Mouse (Mus musculus) cerebellum, adult 2 months (tissue): ENCODE data around the gene Cep78. TPM values are rescaled to one million over a fixed set of nuclear protein-coding genes. Genes with fewer than 3 reads are reported as not detected.

ENCODE experiments used
- DNase-seq, 2 experiments: peaks; one replicate each; pipeline ENCODE4 v3.0.0; 2021
- H3K27ac ChIP-seq: fragments of 200-500 bp; 2 replicates; pipeline ENCODE4 v1.5.1; 2012; ENCODE audit warnings: low read length, control low read depth, inconsistent platforms; ENCODE audit not compliant: insufficient read depth
- H3K27me3 ChIP-seq: fragments of 200-500 bp; 2 replicates; pipeline ENCODE4 v1.6.1; 2012; ENCODE audit warnings: inconsistent platforms, mild to moderate bottlenecking, low read length, moderate library complexity; ENCODE audit not compliant: control insufficient read depth, insufficient read depth
- H3K4me1 ChIP-seq: fragments of 200-500 bp; 2 replicates; pipeline ENCODE4 v1.6.1; 2011; ENCODE audit warnings: low read length; ENCODE audit not compliant: control insufficient read depth, insufficient read depth
- H3K4me3 ChIP-seq: fragments of 200-500 bp; replicated peaks from 2 replicates; pipeline ENCODE3; 2011; ENCODE audit warnings: mild to moderate bottlenecking, low read depth, low read length, control low read depth; ENCODE audit not compliant: insufficient read depth
- CTCF ChIP-seq: fragments of 200-500 bp; IDR thresholded peaks from 2 replicates; pipeline ENCODE4 v1.5.1; 2011; ENCODE audit warnings: low read depth, mild to moderate bottlenecking, control low read depth, low read length, moderate library complexity, borderline replicate concordance; ENCODE audit not compliant: insufficient read depth
- POLR2A ChIP-seq: fragments of 200-500 bp; IDR thresholded peaks from 2 replicates; pipeline ENCODE4 v1.6.1; 2011; ENCODE audit warnings: low read length, control low read depth, borderline replicate concordance; ENCODE audit not compliant: insufficient read depth
- WGBS: fragments of 180-500 bp; shearing (Covaris S2); methylation state at CpG from one replicate; pipeline ENCODE4 v1.1.7; 2018; 5-methylcytosine and 5-hydroxymethylcytosine counted together
- polyA plus RNA-seq: library from polyadenylated mRNA; depleted of rRNA; stranded (reverse); fragments of >200 nt; gene quantifications from 2 replicates; pipeline ENCODE4 v1.2.3, GENCODE M21; 2012; rRNA removed

The Cep78 gene
- polyA plus RNA-seq, 1 experiment, result 9.6 TPM

- no peak for DNase-seq
- H3K4me3 ChIP-seq, result no peak overlapping the region
- no peaks in the 10 kb centered on the region for H3K4me1 ChIP-seq
- H3K27ac ChIP-seq, result no peak overlapping the region
- WGBS, result 33% methylated on average over 3 of the region's 3 CpGs
- no peak for TF ChIP-seq POLR2A
- TF ChIP-seq CTCF, result no peak
- H3K27me3 ChIP-seq, result no peaks in the 10 kb centered on the region
Observed at GRCm38 (mm10) chr19:15910987-15911386, 73.8 kb downstream of the Cep78 start.

GRCm38 (mm10) chr19:15910488-15910887, 74.3 kb downstream of the Cep78 start:
- Histone ChIP-seq H3K4me1 (no peaks in the 10 kb centered on the region), H3K27me3 (no peaks in the 10 kb centered on the region), H3K4me3 (no peak overlapping the region), H3K27ac (no peak overlapping the region)
- WGBS, result 83% methylated on average over 1 of the region's 1 CpGs
- TF ChIP-seq POLR2A (no peak), CTCF (no peak)
- no peak for DNase-seq

GRCm38 (mm10) chr19:15908016-15908415, 76.8 kb downstream of the Cep78 start:
- WGBS, result 33% methylated on average over 5 of the region's 5 CpGs

More at GRCm38 (mm10) chr19:15908016-15908415, 76.8 kb downstream of the Cep78 start:
- peak in 1 of 2 experiments; percentile 22 for DNase-seq
- Histone ChIP-seq H3K27me3 (no peaks in the 10 kb centered on the region), H3K4me1 (no peaks in the 10 kb centered on the region), H3K4me3 (no peak overlapping the region), H3K27ac (no peak overlapping the region)
- TF ChIP-seq POLR2A (no peak), CTCF (no peak)

Other genes starting within 250 kb of the Cep78 start
- 90.0 and 106 TPM in 2 replicates for gene Psat1, start 37.7 kb downstream of the Cep78 start, polyA plus RNA-seq
- gene Gnaq, start 147.8 kb upstream of the Cep78 start, polyA plus RNA-seq, result 56.2 and 57.2 TPM in 2 replicates